Mouse (Mus musculus) stomach, postnatal 0 days (tissue): ENCODE measurements at regions not wholly inside any gene's neighbourhood (a gene's known extent, or its start where the extent isn't known, plus 50 kb on each side); places are given as distances from the start of the nearest gene placed in this dataset.

ENCODE experiments used
- CTCF ChIP-seq: IDR thresholded peaks from 2 replicates; pipeline ENCODE4 v1.5.1; 2016; ENCODE audit warnings: antibody characterized with exemption, low read depth, mild to moderate bottlenecking, moderate library complexity
- EP300 ChIP-seq: optimal IDR thresholded peaks from 2 replicates; pipeline ENCODE3; 2016; ENCODE audit warnings: antibody characterized with exemption

- TF ChIP-seq CTCF = peak; percentile 89
- no peak for TF ChIP-seq EP300
These were observed 361.1 kb upstream of the Chd6 start for GRCm38 (mm10) chr2:161470025-161470424.
